Mouse (Mus musculus) cerebellum, adult 2 months (tissue): ENCODE measurements around the gene Prr5l. TPM values are rescaled to one million over a fixed set of nuclear protein-coding genes. Genes with fewer than 3 reads are reported as not detected.

Source experiments
- DNase-seq, 2 experiments: peaks; one replicate each; pipeline ENCODE4 v3.0.0; 2021
- H3K27ac ChIP-seq: fragments of 200-500 bp; 2 replicates; pipeline ENCODE4 v1.5.1; 2012; ENCODE audit warnings: low read length, control low read depth, inconsistent platforms; ENCODE audit not compliant: insufficient read depth
- H3K27me3 ChIP-seq: fragments of 200-500 bp; 2 replicates; pipeline ENCODE4 v1.6.1; 2012; ENCODE audit warnings: inconsistent platforms, mild to moderate bottlenecking, low read length, moderate library complexity; ENCODE audit not compliant: control insufficient read depth, insufficient read depth
- H3K4me1 ChIP-seq: fragments of 200-500 bp; 2 replicates; pipeline ENCODE4 v1.6.1; 2011; ENCODE audit warnings: low read length; ENCODE audit not compliant: control insufficient read depth, insufficient read depth
- H3K4me3 ChIP-seq: fragments of 200-500 bp; replicated peaks from 2 replicates; pipeline ENCODE3; 2011; ENCODE audit warnings: mild to moderate bottlenecking, low read depth, low read length, control low read depth; ENCODE audit not compliant: insufficient read depth
- CTCF ChIP-seq: fragments of 200-500 bp; IDR thresholded peaks from 2 replicates; pipeline ENCODE4 v1.5.1; 2011; ENCODE audit warnings: low read depth, mild to moderate bottlenecking, control low read depth, low read length, moderate library complexity, borderline replicate concordance; ENCODE audit not compliant: insufficient read depth
- POLR2A ChIP-seq: fragments of 200-500 bp; IDR thresholded peaks from 2 replicates; pipeline ENCODE4 v1.6.1; 2011; ENCODE audit warnings: low read length, control low read depth, borderline replicate concordance; ENCODE audit not compliant: insufficient read depth
- WGBS: fragments of 180-500 bp; shearing (Covaris S2); methylation state at CpG from one replicate; pipeline ENCODE4 v1.1.7; 2018; 5-methylcytosine and 5-hydroxymethylcytosine counted together
- polyA plus RNA-seq: library from polyadenylated mRNA; depleted of rRNA; stranded (reverse); fragments of >200 nt; gene quantifications from 2 replicates; pipeline ENCODE4 v1.2.3, GENCODE M21; 2012; rRNA removed

Gene Prr5l
- polyA plus RNA-seq, 1 experiment: 37.8 TPM

DNA sequence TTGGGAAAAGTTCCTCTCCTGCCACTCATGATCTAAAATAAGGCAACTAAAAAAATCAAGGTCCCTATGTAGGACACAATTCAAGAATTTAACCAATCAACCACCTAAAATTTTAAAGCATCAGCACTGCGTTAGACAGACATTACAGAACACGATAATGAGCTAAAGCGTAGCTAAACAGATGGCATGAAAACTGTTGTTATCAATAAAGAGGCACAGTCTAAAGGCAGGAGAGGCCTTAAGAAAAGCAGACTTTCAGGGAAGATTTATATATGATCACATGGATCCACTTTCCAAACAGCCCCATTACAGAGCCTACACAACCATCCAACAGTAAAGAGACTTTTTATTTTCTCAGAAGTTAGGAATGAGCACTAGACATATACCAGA lies 217.1 kb downstream of the Prr5l start:
- Histone ChIP-seq H3K27me3 (no peaks in the 10 kb centered on the region), H3K4me3 (no peak overlapping the region), H3K4me1 (no peaks in the 10 kb centered on the region), H3K27ac (no peak overlapping the region; the same call in 1 of the 2 replicates)
- TF ChIP-seq CTCF: no peak
- no peak for TF ChIP-seq POLR2A
- DNase-seq: no peak
- 80% methylated on average over 3 of the region's 3 CpGs for WGBS

DNA sequence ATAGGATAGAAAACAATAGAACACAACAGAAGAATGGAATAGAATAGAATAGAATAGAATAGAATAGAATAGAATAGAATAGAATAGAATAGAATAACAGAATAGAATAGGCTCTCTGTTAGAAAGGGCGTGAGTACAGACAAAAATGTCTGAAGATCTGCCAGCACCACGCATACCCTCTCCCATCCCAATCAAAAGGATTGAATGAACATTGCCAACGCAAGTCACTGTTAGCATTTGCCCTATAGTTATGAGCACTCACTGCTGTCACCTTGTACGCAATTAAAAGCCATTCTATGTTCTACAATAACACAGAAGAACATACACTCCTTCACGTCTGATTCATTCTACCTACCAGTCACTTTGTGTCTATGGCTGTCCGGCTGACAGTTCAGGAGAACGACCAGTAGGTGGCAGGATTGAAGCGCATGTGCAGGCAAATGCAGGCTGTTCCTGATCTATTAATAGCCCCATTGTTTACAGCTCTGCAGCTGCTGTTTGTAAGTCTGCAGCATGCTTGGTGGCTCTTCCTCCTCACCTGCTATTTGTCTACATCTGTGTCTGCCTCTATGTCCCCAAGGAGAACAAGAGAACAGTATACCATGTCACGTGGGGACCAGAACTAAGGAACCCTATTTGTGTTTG lies 217.6 kb downstream of the Prr5l start:
- DNase-seq: peak; percentile 73 to 77
- Histone ChIP-seq H3K4me1 (no peaks in the 10 kb centered on the region), H3K4me3 (no peak overlapping the region), H3K27me3 (no peaks in the 10 kb centered on the region), H3K27ac (no peak overlapping the region)
- WGBS: 24% methylated on average over 9 of the region's 9 CpGs
- TF ChIP-seq CTCF (peak; percentile 90), POLR2A (no peak)

Other genes with a start within 250 kb of the Prr5l start
- gene Rag1, start 233.5 kb downstream of the Prr5l start, polyA plus RNA-seq: 0.21 and 0.29 TPM in 2 replicates
- gene B230118H07Rik, start 233.5 kb downstream of the Prr5l start, polyA plus RNA-seq: 53.2 and 56.3 TPM in 2 replicates
- gene Traf6, start 204.6 kb downstream of the Prr5l start, polyA plus RNA-seq: 12.2 and 12.5 TPM in 2 replicates
- gene Commd9, start 3.2 kb upstream of the Prr5l start, polyA plus RNA-seq: 111 and 116 TPM in 2 replicates